Mouse (Mus musculus) embryo, embryonic 11.5 days (tissue): Measurements from ENCODE around the gene Eogt.

Experiments used
- DNase-seq: peaks from one replicate; pipeline ENCODE4 v3.0.0-alpha.2; 2012; ENCODE audit warnings: low read depth, low spot score

The Eogt gene

DNA sequence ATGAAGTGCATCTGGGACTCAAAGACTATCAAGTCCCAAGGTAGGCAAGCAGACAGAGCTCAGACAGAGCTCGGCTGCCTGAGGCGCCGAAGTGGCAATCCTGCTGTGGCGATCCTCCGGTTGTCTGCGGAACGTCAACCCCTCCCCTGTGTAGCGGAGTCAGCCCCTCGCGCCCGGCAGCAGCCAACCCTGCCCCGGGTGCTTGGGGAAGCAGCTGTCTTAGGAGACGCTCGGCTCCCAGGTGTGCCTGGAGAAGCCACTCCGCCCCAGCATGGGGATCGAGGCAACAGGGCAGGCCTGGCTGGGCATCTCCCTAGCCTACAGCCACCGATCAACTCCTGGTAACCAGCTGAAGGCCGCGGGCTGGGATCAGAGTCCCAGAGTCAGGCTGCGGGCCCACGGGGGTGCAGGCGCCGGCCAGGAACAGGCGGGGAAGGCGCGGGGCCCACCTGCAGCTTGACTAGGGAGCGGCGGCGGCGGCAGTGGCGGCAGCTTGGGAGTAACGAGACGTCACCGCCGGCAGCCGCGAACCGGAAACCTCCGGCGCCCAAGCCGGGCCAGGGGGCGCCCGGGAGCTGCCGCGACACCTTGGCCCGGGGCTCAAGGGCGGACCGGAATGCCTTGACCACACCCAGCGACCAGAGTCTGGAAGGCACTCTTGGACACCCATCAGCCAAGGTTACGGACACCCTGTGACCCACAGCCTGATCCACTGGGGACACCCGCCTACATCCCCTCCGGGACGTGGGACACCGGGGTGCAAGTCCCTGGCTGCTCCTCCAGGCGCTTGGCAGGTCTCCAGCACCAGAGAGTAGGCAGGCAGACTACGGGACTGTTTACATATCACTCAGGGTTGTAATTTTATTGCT, at the start of gene Eogt:
Gene Eogt, minus strand, starts transcription at position 800 of the 869 bp plus-strand sequence.
- DNase-seq: no peak

DNA sequence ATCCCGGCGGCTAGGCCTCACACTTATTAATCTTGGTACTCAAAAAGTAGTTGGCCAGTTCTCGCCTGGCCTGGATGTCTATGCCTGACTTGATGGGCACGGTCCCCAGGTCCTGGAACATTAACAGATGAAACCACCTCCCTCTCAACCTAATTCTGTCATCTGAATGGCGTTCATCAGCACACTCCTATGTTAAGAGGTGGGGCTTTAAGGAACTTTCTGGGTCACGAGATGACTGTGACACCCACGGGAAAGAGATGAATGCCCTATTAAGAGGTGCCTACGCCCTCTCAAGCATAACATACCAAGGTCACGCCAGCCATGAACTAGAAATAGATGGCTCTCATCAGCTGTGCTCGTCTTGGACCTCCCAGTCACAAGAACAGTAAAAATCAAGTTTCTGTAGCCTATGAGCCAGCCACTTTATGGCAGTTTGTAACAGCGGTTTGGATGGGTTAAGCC, 30.4 kb upstream of the Eogt start:
- no peak for DNase-seq

DNA sequence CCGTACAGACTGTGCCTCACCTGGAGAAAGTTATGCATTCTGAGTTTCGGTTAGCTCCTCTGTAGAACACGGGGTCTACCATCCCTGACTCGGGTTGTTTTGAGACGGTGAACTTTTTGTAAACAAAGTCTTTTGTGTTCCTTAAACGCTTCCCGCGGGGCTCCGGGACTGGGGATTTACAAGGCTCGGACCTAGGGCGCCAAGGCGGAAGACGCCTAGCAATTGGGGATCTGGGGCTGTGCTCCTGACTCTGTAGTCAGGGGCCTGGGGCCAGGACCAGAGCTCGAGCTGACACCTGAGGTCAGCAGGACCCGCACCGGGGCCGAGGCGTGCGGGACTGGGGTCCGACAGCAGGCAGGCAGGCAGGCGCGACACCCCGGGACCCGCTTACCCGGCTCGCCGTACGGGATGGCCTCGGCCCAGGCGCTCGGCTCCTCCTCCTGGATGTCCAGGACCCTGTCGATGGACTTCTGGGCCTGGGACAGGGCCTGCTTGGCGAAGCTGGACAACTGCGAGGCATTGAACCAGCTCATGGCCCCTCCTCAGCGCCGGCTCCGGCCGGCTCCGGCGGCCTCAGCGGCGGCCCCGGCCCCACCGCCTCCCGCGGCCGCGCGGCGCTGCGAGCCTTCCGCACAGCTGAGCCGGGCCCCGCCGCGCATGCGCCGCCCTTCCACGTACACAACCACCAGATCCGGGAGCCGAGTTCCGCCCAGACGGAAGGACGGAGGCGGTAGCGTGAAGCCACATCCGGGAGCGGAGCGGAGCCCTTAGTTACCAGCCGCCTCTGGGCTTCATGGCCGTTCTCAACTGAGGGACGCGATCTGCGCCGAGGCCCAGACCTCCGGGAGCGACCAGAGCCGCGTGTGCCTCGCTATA, 29.7 kb upstream of the Eogt start, which contains the start of gene Tmf1:
Gene Tmf1, minus strand, starts transcription at position 632 of the 876 bp plus-strand sequence.
- DNase-seq: peak; percentile 92

DNA sequence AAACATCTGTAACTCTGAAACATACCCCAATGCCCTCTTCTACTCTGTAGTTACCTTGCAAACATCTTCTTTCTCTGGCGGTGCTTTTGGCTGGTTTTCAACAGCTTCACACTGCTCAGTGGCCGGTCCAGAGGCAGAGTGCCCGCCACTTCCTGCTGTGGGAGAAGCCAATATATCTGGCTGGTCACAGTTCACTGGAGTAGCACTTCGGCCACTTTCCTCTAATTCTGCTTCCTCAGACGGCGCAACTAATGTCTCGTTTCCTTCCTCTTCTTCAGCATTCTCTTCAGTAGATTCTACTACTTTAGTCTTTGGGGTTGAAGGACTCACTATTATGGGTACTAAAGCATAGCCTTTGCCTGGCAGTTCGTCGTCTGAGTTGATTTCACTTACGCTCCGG, 26.7 kb upstream of the Eogt start:
- DNase-seq: no peak

DNA sequence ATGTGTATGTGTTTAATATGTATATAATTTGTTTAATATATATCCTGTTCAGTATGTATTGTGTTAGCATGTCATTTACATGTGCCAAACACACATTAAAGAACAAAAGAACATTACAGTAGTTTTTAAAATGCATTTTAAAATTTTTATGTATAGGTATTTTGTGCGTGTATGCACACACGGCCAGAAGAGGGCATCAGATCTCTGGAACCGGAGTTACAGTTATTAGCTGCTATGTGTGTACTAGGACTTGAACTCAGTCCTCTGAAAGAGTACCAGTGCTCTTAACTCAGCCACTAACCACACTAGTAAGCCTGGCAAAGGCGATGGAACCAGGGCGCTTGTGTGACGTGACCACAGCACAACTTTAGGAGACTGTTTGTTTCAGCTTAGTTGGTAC, 1.2 kb upstream of the Eogt start:
- no peak for DNase-seq

DNA sequence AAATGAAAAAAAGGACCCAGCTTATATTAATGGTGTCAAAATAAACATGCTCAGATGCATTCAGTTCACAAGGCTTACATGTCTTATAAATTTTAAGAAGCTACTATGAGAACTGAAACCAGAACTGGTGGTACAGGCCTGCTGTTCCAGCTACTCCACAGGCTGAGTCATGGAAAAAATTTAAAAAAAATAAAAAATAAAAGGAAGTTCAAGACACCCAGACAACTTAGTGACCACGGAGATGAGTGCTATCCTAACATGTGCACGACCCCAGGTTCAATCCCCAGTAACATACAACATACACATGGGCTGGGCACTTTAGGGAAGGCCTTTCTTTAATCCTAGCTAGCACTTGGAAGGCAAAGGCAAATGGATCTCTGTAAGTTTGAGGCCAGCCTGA, 739 bp upstream of the Eogt start:
- DNase-seq: no peak

DNA sequence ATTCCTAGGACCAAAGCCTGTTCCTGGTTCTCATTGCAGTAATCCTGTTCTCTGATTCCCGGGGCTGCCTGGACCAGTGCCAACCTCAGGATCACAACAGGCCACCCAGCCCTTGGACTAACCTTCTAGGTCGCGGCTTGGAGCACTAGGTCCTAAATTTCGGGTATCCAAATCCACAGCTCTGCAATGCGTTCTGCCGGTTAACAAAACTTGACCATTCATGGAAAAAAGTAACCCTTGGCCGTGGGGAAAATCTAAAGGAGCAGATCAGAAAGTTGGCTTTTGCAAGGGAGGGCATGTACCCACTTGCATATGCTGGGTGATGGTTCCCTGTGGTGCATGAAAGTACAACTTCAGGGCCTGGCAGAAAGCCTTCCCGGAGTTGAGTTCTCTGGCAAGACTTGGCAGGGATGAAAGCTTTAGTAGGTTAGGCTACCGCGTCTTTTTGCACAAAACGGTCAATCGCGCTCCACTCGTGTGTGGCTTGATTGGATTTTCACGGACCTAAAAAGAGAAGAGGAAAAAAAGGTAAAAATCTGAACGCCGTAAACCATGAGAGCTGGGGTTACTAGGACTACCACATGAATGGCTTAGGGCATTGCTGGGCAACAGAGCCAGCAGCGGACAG, 1.1 kb downstream of the Eogt start:
- DNase-seq: no peak

DNA sequence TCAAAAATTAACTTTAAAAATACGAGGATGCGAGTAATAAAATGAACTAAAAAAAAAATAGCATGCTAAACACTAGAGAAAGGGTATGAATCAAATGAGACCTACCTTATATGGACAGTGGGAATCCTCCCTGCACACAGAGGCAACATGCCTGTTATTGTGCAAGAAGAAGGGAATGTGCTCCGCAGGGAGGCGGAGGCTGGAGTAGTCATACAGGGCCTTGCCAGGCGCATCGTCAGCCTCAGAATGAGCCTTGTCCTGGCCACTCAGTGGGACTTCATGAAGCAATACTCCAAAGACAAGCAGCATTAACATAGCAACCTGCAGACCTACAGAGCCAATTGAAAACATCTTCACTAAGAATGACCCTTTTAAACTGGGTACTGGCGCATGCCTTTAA, 3.8 kb downstream of the Eogt start:
- DNase-seq: no peak

DNA sequence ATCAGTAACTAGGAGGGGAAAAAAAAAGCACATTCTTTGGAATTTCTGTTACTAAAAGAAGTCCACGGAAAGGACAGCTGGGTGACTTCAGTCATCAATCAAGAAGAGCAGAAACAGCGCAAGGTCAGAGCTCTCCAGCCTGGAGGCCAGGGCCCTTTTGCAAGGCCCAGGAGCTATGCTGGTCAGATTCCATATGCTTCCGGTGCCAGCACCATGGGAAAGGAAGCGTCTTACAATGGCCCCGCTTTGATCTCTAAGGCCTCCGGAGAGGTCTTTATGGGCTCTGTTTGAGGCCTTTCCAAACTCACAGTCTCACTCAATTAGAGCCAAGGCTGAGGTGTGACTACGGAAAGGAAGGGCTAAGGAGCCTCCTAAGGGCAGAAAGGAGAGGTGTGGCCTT, 4.6 kb downstream of the Eogt start:
- DNase-seq: no peak

DNA sequence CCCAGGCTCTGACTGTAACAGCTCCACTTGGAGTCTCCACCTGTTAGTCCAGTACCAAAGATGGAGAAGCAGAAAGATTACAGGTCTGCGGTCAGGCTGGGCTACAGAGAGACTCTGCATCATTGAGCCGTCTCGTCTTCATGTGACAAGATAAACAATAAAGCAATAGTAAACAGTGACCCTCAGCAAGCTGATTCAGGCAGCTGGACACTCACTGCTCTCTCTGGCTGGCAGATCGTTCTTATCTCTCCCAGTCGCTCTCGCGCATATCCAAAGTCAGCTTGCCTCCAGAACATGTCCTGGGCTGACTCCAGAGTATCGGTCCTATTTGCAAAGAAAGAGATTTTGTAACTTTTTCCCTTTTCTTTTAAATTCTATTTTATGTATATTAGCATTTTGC, 6.4 kb downstream of the Eogt start:
- no peak for DNase-seq

DNA sequence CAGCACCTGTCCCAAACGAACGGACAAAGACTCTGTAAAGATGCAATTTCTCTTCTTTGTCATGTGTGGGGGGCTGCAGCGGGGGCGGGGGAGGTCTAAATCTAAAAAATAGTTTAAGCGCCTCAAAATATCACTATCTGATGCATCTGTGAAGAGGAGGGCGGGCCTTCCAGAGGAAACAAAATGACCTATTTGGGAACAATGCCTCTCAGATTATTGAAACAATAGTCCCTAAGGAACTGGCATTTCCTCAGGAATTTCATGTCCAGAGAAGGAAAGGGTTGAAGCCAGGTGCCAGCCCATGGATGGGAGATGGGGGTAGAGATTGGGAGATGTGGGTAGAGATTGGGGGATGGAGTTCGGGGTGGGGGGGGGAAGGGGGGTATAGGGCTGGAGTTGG, 7.2 kb downstream of the Eogt start:
- DNase-seq: no peak

DNA sequence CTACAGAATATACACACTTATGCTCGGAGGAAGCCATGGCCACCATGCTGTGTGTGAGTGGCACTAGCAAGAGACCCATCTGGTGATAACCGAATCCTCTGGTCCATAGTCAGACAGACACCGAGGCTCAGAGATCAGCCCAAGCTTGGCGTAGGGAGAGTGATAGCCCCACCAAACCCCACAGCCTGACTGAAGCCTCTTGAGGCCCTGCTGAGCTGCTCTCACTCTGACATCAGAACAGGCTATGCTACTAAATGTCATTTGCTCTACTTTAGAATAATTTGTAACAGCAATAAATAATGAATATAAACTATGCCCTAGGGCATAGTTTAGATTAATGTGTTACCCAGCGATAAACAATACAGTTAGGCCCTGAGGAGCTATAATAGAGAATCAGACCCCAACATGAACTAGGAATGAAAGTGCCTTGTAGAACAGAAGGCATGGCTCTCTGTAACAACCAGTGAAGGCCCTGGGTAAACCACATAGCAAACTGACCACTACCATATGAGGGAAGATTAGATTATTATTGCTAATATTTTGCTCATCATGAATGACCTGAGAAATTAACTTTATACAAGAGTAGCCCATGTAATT, 16.2 kb downstream of the Eogt start:
- DNase-seq: no peak

DNA sequence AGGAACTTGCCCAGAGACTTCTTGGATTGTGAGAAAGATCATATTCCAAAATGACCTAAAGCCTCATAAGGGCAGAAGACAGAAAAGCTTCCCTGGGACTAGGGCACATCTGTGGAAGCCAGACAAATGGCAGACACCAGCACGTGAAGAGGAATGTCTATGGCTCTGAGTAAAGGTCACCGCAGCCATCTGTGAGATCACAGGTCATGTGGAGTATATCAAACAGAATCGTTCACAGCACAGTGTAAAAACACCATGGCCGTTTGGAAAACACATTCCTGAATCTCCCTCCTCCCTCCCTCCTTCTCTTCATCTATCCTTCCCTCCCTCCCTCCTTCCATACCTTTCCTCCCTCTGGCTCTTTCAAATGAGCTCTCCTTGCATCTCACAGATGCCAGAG, 17.2 kb downstream of the Eogt start:
- DNase-seq: no peak

DNA sequence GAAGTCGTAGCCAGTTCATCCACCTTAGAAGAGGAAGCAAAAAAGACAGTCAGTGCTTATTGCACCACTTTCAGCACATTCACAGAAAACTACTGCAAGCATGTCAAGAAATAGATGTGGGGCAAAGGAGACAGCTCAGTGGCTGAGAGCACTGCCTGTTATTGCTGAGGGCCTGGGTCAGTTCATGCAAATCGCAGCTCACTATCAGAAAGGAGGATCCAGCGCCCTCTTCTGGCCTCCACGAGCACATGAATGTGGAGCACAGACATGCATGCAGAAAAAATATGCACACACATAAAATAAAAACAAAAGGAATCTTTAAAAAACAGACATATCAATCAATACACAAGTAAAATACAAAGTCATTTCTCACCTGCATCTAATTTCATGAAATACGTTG, 18.0 kb downstream of the Eogt start:
- no peak for DNase-seq

DNA sequence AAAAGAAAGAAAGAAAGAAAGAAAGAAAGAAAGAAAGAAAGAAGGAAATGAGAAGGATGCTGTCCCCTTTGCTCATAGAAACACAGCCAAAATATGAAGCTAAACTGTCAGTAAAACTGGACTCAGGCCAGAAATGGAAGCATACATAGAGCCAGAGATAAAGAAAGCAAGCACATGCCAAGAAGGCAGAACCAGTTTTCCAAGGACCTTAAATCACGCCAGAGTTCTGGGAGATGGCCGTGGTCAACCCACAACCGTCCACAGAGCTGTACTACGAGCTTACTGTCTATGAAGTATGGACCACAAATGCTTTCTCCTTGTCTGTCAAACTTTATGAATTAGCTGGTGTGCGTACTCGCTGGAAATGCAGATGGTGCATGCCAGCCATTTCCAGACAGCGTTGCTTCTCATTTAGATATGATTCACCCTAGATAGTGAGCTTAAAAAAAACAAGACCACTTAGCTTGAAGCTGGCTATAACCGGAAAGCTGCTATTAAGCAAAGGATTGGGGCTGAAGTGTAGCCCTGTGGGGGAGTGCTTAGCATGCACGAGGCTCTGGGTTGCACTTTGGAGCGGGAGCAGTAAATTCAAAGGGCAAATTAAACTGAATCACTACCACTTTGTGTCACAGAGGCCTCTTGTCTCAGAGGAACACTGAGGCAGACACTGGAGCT, 24.5 kb downstream of the Eogt start:
- DNase-seq: no peak

DNA sequence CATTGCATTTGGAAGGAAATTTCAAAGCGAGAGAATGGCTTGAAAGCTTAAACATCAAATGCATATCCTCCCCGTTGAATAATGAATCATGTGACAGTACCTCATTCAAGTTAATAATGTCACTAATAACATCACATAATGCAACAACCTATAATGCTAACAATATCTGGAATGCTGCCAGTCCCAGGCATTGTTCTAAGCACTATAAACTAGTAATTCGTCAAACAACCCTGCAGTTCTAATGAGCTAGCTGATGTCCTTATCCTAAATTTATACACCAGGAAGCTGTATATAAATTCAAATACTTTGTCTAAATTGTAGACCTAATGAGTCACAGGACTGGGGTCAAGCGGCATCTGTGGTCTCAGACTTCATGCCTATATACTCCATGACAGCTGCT, 28.1 kb downstream of the Eogt start:
- no peak for DNase-seq

DNA sequence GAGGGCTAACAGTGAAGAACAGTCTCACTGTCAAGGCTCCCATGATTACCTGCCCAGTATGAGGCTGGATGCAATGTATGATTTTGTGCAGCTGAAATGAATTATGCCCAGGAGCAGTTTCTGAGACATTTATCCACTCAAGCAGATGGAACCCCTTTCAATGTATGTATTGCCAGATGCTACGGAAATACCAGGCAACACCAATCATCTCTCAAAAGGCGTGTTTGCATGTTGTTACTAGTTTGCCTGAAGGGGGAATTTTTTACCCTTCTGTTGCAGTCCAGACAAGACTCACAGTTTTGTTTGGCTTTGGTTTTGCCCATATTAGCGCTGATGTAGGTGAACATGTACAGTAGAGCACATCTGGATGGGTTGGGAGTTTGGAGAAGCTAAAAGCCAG, 30.7 kb downstream of the Eogt start:
- no peak for DNase-seq

DNA sequence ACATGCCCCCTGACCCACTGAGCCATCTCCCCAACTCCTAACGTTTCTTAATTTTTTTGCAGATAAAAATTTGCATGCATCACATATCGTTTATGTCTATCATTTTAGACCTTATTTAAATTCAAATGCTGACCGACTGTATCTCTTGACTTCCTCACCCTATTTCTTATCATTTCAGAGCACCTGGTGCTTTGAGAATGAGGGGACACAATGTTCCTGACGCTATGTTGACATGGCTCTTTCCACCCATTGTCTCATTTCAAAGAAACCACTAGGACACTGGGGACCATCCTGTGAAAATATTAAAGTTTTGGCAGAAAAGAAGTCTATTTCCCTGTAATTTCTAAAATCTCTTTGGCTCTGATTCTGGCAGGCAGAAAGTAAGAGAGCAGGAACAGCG, 32.1 kb downstream of the Eogt start:
- no peak for DNase-seq

DNA sequence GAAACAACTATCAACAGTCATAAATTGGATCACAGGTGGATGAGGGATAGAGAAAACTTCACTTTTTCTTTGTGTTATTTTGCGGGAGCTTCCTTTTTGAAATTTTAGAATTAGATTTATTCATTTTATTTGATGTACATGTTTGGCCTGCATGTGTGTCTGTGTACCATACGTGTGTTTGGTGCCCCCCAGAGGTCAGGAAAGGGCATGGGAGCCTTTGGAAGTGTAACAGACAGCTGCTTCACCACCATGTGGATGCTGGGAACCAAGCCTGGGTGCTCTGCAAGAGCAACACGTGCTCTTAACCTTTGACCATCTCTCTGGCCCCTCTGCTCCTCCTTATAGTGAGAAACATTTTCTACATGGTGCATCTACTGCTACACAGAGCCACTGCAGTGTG, 34.2 kb downstream of the Eogt start:
- DNase-seq: no peak

DNA sequence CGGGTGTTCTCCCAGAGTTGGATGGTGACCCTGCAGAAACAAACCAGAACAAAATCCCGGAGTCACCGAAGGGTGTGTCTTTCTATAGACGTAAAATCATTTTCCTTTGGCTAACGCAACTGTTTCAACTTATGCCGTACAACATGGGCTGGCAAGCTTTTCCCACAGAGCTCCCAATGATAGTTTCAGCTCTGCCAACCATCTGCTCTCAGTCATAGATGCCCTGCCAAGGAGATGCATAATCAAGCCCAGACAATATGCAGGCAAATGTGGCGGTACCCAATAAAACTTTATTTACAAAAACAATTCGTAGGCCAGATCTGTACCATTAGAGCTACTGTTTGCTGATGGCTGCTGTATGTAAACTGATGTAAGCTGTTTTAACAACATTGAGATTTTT, 36.8 kb downstream of the Eogt start:
- DNase-seq: no peak

DNA sequence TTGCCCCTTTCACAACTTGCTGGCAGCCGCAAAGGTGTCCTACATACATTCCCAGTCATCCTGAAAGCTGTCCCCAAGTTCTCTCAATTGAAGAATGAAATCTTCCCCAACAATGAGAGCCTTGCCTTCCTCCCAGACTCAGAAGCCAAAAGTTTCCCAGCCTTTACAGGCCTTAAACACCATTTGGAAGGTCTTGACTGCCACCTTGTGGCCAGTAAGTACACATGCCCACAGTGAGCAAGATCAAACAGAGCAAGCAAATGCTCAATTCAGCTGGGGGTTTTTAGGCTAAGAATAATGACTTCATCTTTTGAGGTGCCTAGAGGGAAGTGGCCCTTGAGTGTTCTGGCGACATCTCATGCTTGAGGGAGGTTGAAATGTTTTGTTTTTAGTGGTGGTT, 42.2 kb downstream of the Eogt start:
- DNase-seq: peak; percentile 76
